Mouse (Mus musculus): ENCODE data around the gene Cc2d1a. TPM values are rescaled to one million over a fixed set of nuclear protein-coding genes. Genes with fewer than 3 reads are reported as not detected.
A peak's percentile ranks its signal among the peaks of the same experiment; 100 is the strongest.

The Cc2d1a gene
- polyA plus RNA-seq, 1 experiment from 2014 or later: 24.3 TPM

DNA sequence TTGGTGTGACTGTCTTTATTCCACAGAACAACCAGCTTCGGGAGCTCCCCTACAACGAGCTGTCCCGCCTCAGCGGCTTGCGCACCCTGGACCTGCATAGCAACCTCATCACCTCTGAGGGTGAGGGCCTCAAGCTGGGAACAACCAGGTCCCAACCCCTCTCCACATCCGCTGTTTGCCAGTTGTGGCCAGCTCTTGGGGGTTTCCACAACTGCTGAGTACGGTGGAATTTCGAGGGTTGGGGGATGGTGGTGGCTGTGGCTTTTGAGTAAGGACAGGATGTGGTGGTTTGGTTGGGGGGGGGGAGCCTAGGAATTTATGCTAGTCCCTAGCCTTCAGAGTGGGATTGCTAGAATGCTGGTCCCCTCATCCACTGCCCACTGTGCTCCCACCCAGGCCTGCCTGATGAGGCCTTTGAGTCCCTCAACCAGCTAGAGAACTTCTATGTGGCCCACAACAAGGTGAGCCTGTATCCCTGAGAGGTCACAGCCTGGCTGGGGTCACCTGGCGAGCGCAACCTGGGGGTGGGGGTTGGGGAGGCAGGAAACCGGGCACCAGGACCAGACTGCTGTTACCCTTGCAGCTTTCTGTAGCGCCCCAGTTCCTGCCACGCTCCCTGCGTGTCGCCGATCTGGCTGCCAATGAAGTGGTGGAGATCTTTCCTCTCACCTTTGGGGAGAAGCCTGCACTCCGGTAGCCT lies 20.4 kb downstream of the Cc2d1a start:
- H3K4me1 ChIP-seq (replicated peaks): no peaks in the 10 kb centered on the region
- H3K4me3 ChIP-seq: no peak overlapping the region
- 0 out of 2 replicates have a peak, but pooled peaks cover 3% of the 10 kb centered on the region for H3K27me3 ChIP-seq
- 74% methylated on average over 17 of the region's 17 CpGs for WGBS
- no peak overlapping the region for H3K9ac ChIP-seq
- ATAC-seq (ENCODE audit: low read depth): no peak
- H3K27ac ChIP-seq (replicated peaks): no peak overlapping the region
- H3K9me3 ChIP-seq: no peaks in the 10 kb centered on the region
- peaks cover 13% of the 10 kb centered on the region for H3K36me3 ChIP-seq
- no peak overlapping the region for H3K4me2 ChIP-seq

GRCm38 (mm10) chr8:84126742-84127141 lies 21.0 kb downstream of the Cc2d1a start:
- Histone ChIP-seq H3K4me1 (replicated peaks) (no peaks in the 10 kb centered on the region), H3K4me2 (no peak overlapping the region), H3K27ac (replicated peaks) (no peak overlapping the region), H3K36me3 (peaks cover 7% of the 10 kb centered on the region), H3K27me3 (0 out of 2 replicates have a peak, but pooled peaks cover 3% of the 10 kb centered on the region), H3K9ac (no peak overlapping the region), H3K9me3 (no peaks in the 10 kb centered on the region), H3K4me3 (no peak overlapping the region)
- no peak for ATAC-seq (ENCODE audit: low read depth)
- WGBS: 77% methylated on average over 2 of the region's 2 CpGs

- Histone ChIP-seq H3K4me3 (no peak within 1 kb of the TSS), H3K36me3 (no peaks in the 10 kb centered on the region), H3K4me2 (no peak within 1 kb of the TSS), H3K9me3 (no peaks in the 10 kb centered on the region), H3K27me3 (no peaks in the 10 kb centered on the region), H3K4me1 (replicated peaks) (no peaks in the 10 kb centered on the region), H3K9ac (no peak within 1 kb of the TSS), H3K27ac (replicated peaks) (no peak within 1 kb of the TSS)
- ATAC-seq (ENCODE audit: low read depth): no peak
- WGBS: 52% methylated on average over 9 of the region's 9 CpGs
These were observed 22.1 kb downstream of the Cc2d1a start, which contains the start of gene Podnl1 for GRCm38 (mm10) chr8:84125656-84126055. Gene Podnl1, plus strand, starts transcription at chr8:84125989.

DNA sequence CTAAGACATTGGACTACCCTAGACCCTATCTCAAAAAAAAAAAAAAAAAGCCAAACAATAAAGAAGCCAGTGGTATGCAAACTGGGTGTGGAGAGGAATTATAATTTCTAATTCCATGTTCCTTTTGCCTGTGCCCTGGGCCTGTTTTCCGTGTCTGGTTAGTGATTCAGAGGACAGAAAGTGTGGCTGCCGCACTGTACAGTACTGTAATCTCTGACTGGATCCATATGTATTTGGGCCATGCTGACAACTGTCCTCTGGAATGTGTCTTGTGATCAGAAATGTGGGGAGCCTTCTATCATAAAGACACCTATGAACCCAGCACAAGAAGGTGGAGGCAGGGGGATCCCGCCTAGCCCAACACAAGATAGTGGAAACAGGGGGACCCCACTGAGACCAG lies 25.6 kb downstream of the Cc2d1a start:
- Histone ChIP-seq H3K4me1 (replicated peaks) (no peaks in the 10 kb centered on the region), H3K4me3 (no peak overlapping the region), H3K9me3 (no peaks in the 10 kb centered on the region), H3K27ac (replicated peaks) (no peak overlapping the region), H3K36me3 (no peaks in the 10 kb centered on the region), H3K4me2 (no peak overlapping the region), H3K9ac (no peak overlapping the region), H3K27me3 (no peaks in the 10 kb centered on the region)
- WGBS: 86% methylated on average over 3 of the region's 3 CpGs
- no peak for ATAC-seq (ENCODE audit: low read depth)

DNA sequence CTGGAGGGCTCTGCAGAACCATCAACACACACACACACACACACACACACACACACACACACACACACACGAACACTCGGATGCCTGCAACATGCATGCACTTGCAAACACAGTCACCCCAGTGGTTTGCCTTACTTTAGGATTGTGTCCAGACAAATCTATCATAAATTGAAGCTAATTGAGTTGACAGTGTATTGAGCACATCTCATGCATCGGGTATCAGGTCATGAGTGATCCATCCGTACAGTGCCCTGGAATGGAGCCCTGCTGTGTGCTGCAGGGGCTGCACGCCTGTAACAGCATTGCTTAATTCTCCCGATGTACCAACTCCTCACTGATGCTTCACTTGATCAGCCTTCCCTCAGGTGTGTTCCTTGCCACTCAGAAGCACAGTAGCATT lies 32.1 kb downstream of the Cc2d1a start:
- WGBS: 87% methylated on average over 6 of the region's 6 CpGs

DNA sequence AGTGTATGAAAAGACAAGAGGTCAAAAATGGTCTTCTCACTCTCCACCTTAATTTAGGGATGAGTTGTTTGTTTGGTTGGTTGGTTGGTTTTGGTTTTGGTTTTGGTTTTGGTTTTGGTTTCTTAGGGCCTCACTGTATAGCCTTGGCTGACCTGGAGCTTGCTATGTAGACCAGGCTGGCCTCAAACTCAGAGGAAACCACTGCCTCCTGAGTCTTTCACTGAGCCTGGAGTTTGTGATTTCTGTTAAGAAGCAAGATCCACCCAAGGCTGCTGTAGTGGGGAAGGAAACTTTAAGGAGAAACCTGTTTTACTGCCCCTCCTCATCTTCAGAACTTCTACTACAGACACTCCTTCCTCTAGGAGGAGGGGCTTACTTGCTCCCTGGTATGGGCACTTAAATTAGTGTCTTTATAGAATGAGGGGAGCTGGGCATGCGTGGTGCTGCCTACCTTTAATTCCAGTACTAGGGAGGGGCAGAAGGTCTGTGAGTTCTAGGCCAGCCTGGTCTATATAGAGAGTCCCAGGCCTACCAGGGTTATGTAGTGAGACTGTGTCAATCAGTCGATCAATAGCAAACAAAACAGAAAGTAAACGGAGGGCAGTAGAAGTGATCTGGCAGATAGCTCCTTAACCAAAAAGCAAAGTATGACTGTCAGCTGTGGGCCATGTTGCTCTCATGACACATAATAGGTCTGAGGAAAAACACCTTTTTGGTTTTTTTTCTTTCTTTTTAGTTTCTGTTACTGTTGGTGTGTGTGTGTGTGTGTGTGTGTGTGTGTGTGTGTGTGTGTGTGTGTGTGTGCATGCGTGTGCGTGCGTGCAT lies 41.3 kb downstream of the Cc2d1a start:
- Histone ChIP-seq H3K4me2 (no peak overlapping the region), H3K9me3 (no peaks in the 10 kb centered on the region), H3K4me3 (no peak overlapping the region), H3K27ac (replicated peaks) (no peak overlapping the region), H3K36me3 (peaks cover 13% of the 10 kb centered on the region), H3K4me1 (replicated peaks) (peaks cover 36% of the 10 kb centered on the region), H3K9ac (no peak overlapping the region), H3K27me3 (no peaks in the 10 kb centered on the region)
- WGBS: 97% methylated on average over 5 of the region's 6 CpGs
- no peak for ATAC-seq (ENCODE audit: low read depth)

More for the DNA sequence above, 32.1 kb downstream of the Cc2d1a start:
- H3K4me3 ChIP-seq: no peak overlapping the region
- H3K9me3 ChIP-seq: no peaks in the 10 kb centered on the region
- no peak overlapping the region for H3K9ac ChIP-seq
- H3K4me1 ChIP-seq (replicated peaks): no peaks in the 10 kb centered on the region
- no peak overlapping the region for H3K27ac ChIP-seq (replicated peaks)
- H3K4me2 ChIP-seq: no peak overlapping the region
- H3K27me3 ChIP-seq: no peaks in the 10 kb centered on the region
- H3K36me3 ChIP-seq: no peaks in the 10 kb centered on the region
- ATAC-seq (ENCODE audit: low read depth): no peak

GRCm38 (mm10) chr8:84105676-84106075 lies 42.1 kb downstream of the Cc2d1a start:
- Histone ChIP-seq H3K4me3 (peak overlapping the region; percentile 38), H3K4me1 (replicated peaks) (peaks cover 41% of the 10 kb centered on the region), H3K9me3 (no peaks in the 10 kb centered on the region), H3K9ac (0 out of 2 replicates have a peak overlapping the region, but pooled peaks have one; percentile 60), H3K27ac (replicated peaks) (peak overlapping the region; percentile 87), H3K27me3 (no peaks in the 10 kb centered on the region), H3K4me2 (peak overlapping the region; percentile 54), H3K36me3 (peaks cover 19% of the 10 kb centered on the region)
- WGBS: 70% methylated on average over 2 of the region's 2 CpGs
- no peak for ATAC-seq (ENCODE audit: low read depth)

GRCm38 (mm10) chr8:84104697-84105609 lies 42.8 kb downstream of the Cc2d1a start, which contains the start of gene Dcaf15:
Gene Dcaf15, minus strand, starts transcription at chr8:84104768.
- Histone ChIP-seq H3K9me3 (no peaks in the 10 kb centered on the region), H3K4me1 (replicated peaks) (peaks cover 46% of the 10 kb centered on the region), H3K27me3 (no peaks in the 10 kb centered on the region), H3K9ac (peak within 1 kb of the TSS; percentile 82), H3K4me2 (peak within 1 kb of the TSS; percentile 86), H3K36me3 (peaks cover 26% of the 10 kb centered on the region), H3K4me3 (peak within 1 kb of the TSS; percentile 58), H3K27ac (replicated peaks) (peak within 1 kb of the TSS; percentile 94)
- WGBS: 6% methylated on average over 42 of the region's 42 CpGs
- peak; percentile 96 for ATAC-seq (ENCODE audit: low read depth)

GRCm38 (mm10) chr8:84104221-84104620 lies 43.5 kb downstream of the Cc2d1a start:
- H3K4me2 ChIP-seq: peak overlapping the region; percentile 86
- H3K9me3 ChIP-seq: no peaks in the 10 kb centered on the region
- peak overlapping the region; percentile 58 for H3K4me3 ChIP-seq
- H3K4me1 ChIP-seq (replicated peaks): peaks cover 47% of the 10 kb centered on the region
- under 1% methylated on average over 28 of the region's 29 CpGs for WGBS
- ATAC-seq (ENCODE audit: low read depth): peak; percentile 89
- H3K27ac ChIP-seq (replicated peaks): peak overlapping the region; percentile 94
- H3K36me3 ChIP-seq: peaks cover 33% of the 10 kb centered on the region
- H3K27me3 ChIP-seq: no peaks in the 10 kb centered on the region
- H3K9ac ChIP-seq: peak overlapping the region; percentile 82

DNA sequence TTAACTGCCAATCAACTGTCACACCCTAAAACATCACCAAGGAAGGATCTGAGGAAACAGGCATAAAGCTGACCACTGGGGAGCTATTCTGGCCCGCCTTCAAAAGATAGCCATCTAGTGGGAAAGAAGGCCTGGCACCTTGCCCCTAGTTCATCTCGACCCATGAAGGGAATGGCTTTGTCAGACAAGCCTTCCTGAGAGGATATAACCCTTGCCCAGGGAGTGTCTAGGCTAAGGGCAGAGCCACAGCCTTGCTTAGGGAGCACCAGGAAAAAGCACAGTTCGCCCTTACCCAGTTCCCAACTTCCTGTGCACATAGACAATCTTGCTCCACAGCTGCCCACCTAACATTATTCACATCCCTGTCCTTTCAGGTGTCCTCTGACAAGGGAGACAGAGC lies 44.1 kb downstream of the Cc2d1a start:
- H3K9ac ChIP-seq: peak overlapping the region; percentile 82
- no peak for ATAC-seq (ENCODE audit: low read depth)
- peak overlapping the region; percentile 86 for H3K4me2 ChIP-seq
- peaks cover 47% of the 10 kb centered on the region for H3K4me1 ChIP-seq (replicated peaks)
- H3K9me3 ChIP-seq: no peaks in the 10 kb centered on the region
- no peaks in the 10 kb centered on the region for H3K27me3 ChIP-seq
- peaks cover 40% of the 10 kb centered on the region for H3K36me3 ChIP-seq
- WGBS: 40% methylated on average over 3 of the region's 3 CpGs
- H3K4me3 ChIP-seq: peak overlapping the region; percentile 58
- H3K27ac ChIP-seq (replicated peaks): peak overlapping the region; percentile 94

DNA sequence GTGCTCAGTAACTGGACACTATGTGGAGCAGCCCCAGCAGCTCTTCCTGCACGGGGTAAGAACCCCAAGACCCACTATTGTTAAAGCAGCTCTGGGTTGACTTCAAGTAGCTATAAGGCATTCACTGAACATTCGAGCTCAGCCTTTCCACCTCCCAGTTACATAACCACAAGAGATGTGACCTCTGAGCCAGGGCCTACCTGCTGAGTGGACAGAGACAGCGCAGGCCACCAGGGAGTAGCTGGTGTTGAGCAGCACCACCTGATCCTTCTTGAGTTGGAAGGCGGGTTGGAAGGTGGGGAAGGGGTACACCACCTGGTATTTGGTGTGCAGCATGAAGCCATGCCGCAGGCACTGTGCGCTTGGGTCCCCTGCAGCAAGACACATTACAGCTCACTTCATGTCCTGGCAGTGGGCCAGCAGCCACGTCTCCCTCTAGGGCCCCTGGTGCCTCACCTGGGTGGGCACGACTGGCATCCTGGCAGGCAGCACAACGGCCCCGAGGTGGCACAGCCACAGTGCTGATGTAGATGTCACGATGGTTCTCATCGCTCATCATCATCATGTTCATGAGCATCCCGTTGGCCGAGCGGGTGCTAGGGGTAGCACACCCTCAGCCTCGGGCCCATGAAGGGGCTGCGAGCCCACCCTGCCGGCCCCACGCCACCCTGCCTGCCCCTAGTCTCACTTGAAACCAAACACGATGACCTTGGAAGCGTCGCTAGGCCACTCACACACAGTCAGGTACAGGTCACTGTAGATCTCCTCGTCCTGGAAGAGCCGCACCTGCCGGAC lies 46.1 kb downstream of the Cc2d1a start:
- no peak overlapping the region for H3K27ac ChIP-seq (replicated peaks)
- 92% methylated on average over 25 of the region's 25 CpGs for WGBS
- no peaks in the 10 kb centered on the region for H3K9me3 ChIP-seq
- no peaks in the 10 kb centered on the region for H3K27me3 ChIP-seq
- ATAC-seq (ENCODE audit: low read depth): no peak
- peaks cover 59% of the 10 kb centered on the region for H3K36me3 ChIP-seq
- 0 out of 2 replicates have a peak overlapping the region, but pooled peaks have one; percentile 86 for H3K4me2 ChIP-seq
- peaks cover 47% of the 10 kb centered on the region for H3K4me1 ChIP-seq (replicated peaks)
- H3K4me3 ChIP-seq: no peak overlapping the region
- H3K9ac ChIP-seq: 0 out of 2 replicates have a peak overlapping the region, but pooled peaks have one; percentile 82
